Mouse (Mus musculus): ENCODE measurements around the gene Mt3.

DNA sequence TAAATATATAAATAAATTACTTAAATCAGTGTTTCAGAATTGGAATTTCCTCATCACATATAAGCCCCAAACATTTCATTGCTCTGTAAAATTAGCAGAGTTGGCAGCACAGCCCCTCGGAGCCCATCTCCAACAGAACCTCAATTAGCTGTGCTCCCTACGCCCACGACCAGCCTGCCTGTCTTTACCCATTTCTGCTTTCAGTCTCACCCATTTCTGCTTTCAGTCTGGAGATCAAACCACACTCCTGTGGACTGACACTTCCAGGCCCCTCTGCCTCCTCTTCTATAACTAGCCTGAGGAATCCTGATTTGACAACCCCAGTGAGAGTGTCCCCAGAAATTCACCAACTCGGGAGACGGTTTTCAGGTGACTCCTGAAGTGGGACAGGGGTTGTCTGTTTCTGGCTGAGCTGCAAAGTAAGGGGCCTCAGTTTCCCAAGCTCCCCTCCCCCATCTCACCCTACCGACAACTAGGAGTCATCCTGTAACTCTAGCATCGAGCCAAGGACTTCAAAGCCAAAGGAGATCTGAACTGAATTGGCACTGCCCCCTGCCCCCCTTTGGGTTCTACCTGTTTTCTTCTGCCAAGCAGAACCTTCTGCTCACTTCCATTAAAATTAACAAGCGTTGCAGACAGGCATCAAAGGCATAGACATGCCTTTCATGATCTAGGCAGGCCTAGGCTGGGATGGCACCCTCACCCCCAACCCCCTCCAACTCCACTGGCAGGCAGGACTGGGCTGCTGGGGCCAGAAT, 29.5 kb upstream of the Mt3 start:
- TF ChIP-seq CTCF (IDR thresholded peaks at IDR 0.05; ENCODE audit: insufficient read depth, low read length) (no peak), POLR2A (IDR thresholded peaks at IDR 0.05; ENCODE audit: borderline replicate concordance, extremely low read depth, low read depth, low read length) (no peak)

Data from lung, adult 2 months (tissue).